19 mouse cellular contexts compared by ENCODE assay signal in genomic region chr6:108441290-108441689, GRCm38 (mm10).
DNase-seq lines count a peak whose midpoint lies in the region; ATAC-seq and TF ChIP-seq lines count a peak whose summit lies in the region.
"Had no signal": no experiment of that assay in that cellular context is flagged by ENCODE, and none has a peak within 500 bp of the region (broad histone marks: within the 10 kb centered on the region; RNA-seq: fewer than 3 reads in every experiment).

No protein-coding gene starts in this region.

- WGBS in heart, adult 2 months = 99% methylated on average over 2 of the region's 2 CpGs
- WGBS in liver, postnatal 0 days (ENCODE audit: insufficient replicate concordance) = 92% methylated on average over 2 of the region's 2 CpGs
- 98% methylated on average over 2 of the region's 2 CpGs for WGBS in intestine, postnatal 0 days

- DNase-seq in heart, adult 2 months = no peak
- DNase-seq in heart, adult 8-10 months (ENCODE audit: low spot score) = no peak
- DNase-seq in liver, postnatal 0 days = no peak
- no peak for DNase-seq in liver
- peak; percentile 40 for DNase-seq in ES-E14 (ENCODE audit: low read depth, low spot score)
- no peak for DNase-seq in left cerebral cortex, postnatal 10 days (ENCODE audit: extremely low spot score in 1 of 2, low spot score in 2 of 2)
- DNase-seq in embryo, embryonic 9.5 days (ENCODE audit: extremely low spot score) = no peak
- DNase-seq: adrenal gland, adult 8-10 months; cerebellum, adult 9-11 months; heart, postnatal 14 days; lung, adult 18-20 months; right cerebral cortex, postnatal 4 days had no signal

- TF ChIP-seq EP300 in heart, adult 2 months (IDR thresholded peaks at IDR 0.05; ENCODE audit: insufficient read depth, low read depth, low read length) = no peak
- no peak for TF ChIP-seq EP300 in liver, postnatal 0 days (IDR thresholded peaks at IDR 0.05; ENCODE audit: low read depth)

- H3K36me3 ChIP-seq in heart, adult 2 months (ENCODE audit: control insufficient read depth, insufficient read depth, low read length) = peaks cover 6% of the 10 kb centered on the region
- H3K36me3 ChIP-seq in liver, postnatal 0 days (replicated peaks; ENCODE audit: insufficient read depth, low read length) = peaks cover 7% of the 10 kb centered on the region; the same call in 1 of the 2 replicates
- H3K36me3 ChIP-seq in ES-E14 (ENCODE audit: control insufficient read depth, insufficient read depth, low read length, poor library complexity, severe bottlenecking) = peaks cover 6% of the 10 kb centered on the region; the same call in 1 of the 2 replicates
- H3K36me3 ChIP-seq in intestine, postnatal 0 days (ENCODE audit: control insufficient read depth, insufficient read depth) = peaks cover 11% of the 10 kb centered on the region
- H3K36me3 ChIP-seq: forebrain, embryonic 15.5 days had no signal

- in situ Hi-C loops in ES-E14 (cut with MboI; ENCODE audit: low sequenced_read_pairs in 2 of 2, unreplicated experiment in 2 of 2) = loop anchor here in 1 of 2 experiments (25.0 kb wide), 1 partner anchor 271 kb away; no protein-coding TSS in a partner anchor

- TF ChIP-seq POLR2A in heart, adult 2 months (IDR thresholded peaks at IDR 0.05; ENCODE audit: insufficient read depth, low read depth, low read length) = no peak

- no peak overlapping the region for H3K4me3 ChIP-seq in heart, adult 2 months
- no peak overlapping the region for H3K4me3 ChIP-seq in liver, postnatal 0 days (ENCODE audit: low read depth, low read length)
- H3K4me3 ChIP-seq in ES-E14 (ENCODE audit: insufficient read depth in 1 of 2, low read depth in 1 of 2, low read length in 2 of 2, poor library complexity in 1 of 2, severe bottlenecking in 1 of 2) = no peak overlapping the region
- no peak overlapping the region for H3K4me3 ChIP-seq in intestine, postnatal 0 days (ENCODE audit: low read depth, low read length)
- H3K4me3 ChIP-seq: forebrain, embryonic 15.5 days; heart, embryonic 10.5 days; kidney, embryonic 15.5 days; limb, embryonic 10.5 days; neural tube, embryonic 13.5 days had no signal

- no peak overlapping the region for H3K9ac ChIP-seq in heart, adult 2 months (ENCODE audit: low read depth, low read length)
- no peak overlapping the region for H3K9ac ChIP-seq in liver, postnatal 0 days (replicated peaks)
- no peak overlapping the region for H3K9ac ChIP-seq in ES-E14 (ENCODE audit: insufficient read depth, low read depth, low read length, poor library complexity, severe bottlenecking)
- H3K9ac ChIP-seq in intestine, postnatal 0 days (ENCODE audit: low read depth, low read length) = no peak overlapping the region
- H3K9ac ChIP-seq: forebrain, embryonic 15.5 days; hindbrain, embryonic 14.5 days; kidney, embryonic 15.5 days; neural tube, embryonic 13.5 days had no signal

- peak; percentile 53 for TF ChIP-seq CTCF in heart, adult 2 months (IDR thresholded peaks at IDR 0.05)
- TF ChIP-seq CTCF in liver, postnatal 0 days (IDR thresholded peaks at IDR 0.05; ENCODE audit: low read depth) = peak; percentile 56
- peak; percentile 55 for TF ChIP-seq CTCF in intestine, postnatal 0 days (IDR thresholded peaks at IDR 0.05; ENCODE audit: low read depth)

- no peaks in the 10 kb centered on the region for H3K27me3 ChIP-seq in heart, adult 2 months (ENCODE audit: control insufficient read depth, insufficient read depth, low read length)
- H3K27me3 ChIP-seq in liver, postnatal 0 days (ENCODE audit: insufficient read depth, low read length) = no peaks in the 10 kb centered on the region
- no peaks in the 10 kb centered on the region for H3K27me3 ChIP-seq in intestine, postnatal 0 days (replicated peaks; ENCODE audit: control insufficient read depth, insufficient read depth, low read length)
- H3K27me3 ChIP-seq: forebrain, embryonic 15.5 days; kidney, embryonic 15.5 days; neural tube, embryonic 13.5 days had no signal

- H3K27ac ChIP-seq in heart, adult 2 months = no peak overlapping the region
- no peak overlapping the region for H3K27ac ChIP-seq in liver, postnatal 0 days (ENCODE audit: low read depth)
- no peak overlapping the region for H3K27ac ChIP-seq in ES-E14 (ENCODE audit: insufficient read depth, low read depth, low read length, poor library complexity, severe bottlenecking)
- H3K27ac ChIP-seq in intestine, postnatal 0 days (ENCODE audit: low read depth, low read length) = peak overlapping the region; percentile 68; the same call in 1 of the 2 replicates
- H3K27ac ChIP-seq: forebrain, embryonic 15.5 days; heart, embryonic 10.5 days; hindbrain, embryonic 14.5 days; kidney, embryonic 15.5 days; limb, embryonic 10.5 days; neural tube, embryonic 13.5 days had no signal

- H3K4me2 ChIP-seq in liver, postnatal 0 days (ENCODE audit: low read depth, low read length) = no peak overlapping the region
- H3K4me2 ChIP-seq in intestine, postnatal 0 days (replicated peaks; ENCODE audit: low read depth) = no peak overlapping the region
- H3K4me2 ChIP-seq: forebrain, embryonic 15.5 days; hindbrain, embryonic 14.5 days; kidney, embryonic 15.5 days; neural tube, embryonic 13.5 days had no signal

- no peak for ATAC-seq in liver, postnatal 0 days
- no peak for ATAC-seq in intestine, postnatal 0 days
- ATAC-seq: forebrain, embryonic 15.5 days had no signal

- H3K9me3 ChIP-seq in liver, postnatal 0 days (ENCODE audit: low read length) = no peaks in the 10 kb centered on the region
- no peaks in the 10 kb centered on the region for H3K9me3 ChIP-seq in ES-E14 (ENCODE audit: control insufficient read depth, insufficient read depth, low read depth, low read length)
- no peaks in the 10 kb centered on the region for H3K9me3 ChIP-seq in intestine, postnatal 0 days (ENCODE audit: control insufficient read depth)
- H3K9me3 ChIP-seq: forebrain, embryonic 15.5 days; heart, embryonic 10.5 days; limb, embryonic 10.5 days had no signal

- H3K79me2 ChIP-seq in heart, adult 2 months (replicated peaks; ENCODE audit: control insufficient read depth, insufficient read depth, low read length) = no peaks in the 10 kb centered on the region; the same call in 1 of the 2 replicates

- intact Hi-C loops in heart, adult 2 months (cut with DNase I) = no loop called here
- intact Hi-C loops in left cerebral cortex, postnatal 10 days (cut with DNase I) = no loop called here

- H3K4me1 ChIP-seq in heart, adult 2 months (ENCODE audit: control insufficient read depth, insufficient read depth, low read length) = peaks cover 3% of the 10 kb centered on the region
- H3K4me1 ChIP-seq in liver, postnatal 0 days (ENCODE audit: insufficient read depth) = no peaks in the 10 kb centered on the region; the same call in 1 of the 2 replicates
- no peaks in the 10 kb centered on the region for H3K4me1 ChIP-seq in ES-E14 (ENCODE audit: control insufficient read depth in 2 of 2, insufficient read depth in 2 of 2, low read length in 2 of 2, poor library complexity in 1 of 2)
- no peaks in the 10 kb centered on the region for H3K4me1 ChIP-seq in intestine, postnatal 0 days (replicated peaks; ENCODE audit: control insufficient read depth, insufficient read depth, low read length)

TF ChIP-seq in ES-E14, 5 proteins besides CTCF, POLR2A, EP300 and RAD21:
- TF ChIP-seq ZC3H11A (IDR thresholded peaks at IDR 0.05; ENCODE audit: borderline replicate concordance, low read depth, low read length) (peak; percentile 98), HCFC1 (IDR thresholded peaks at IDR 0.05; ENCODE audit: borderline replicate concordance, insufficient read depth, low read length) (no peak), MAFK (IDR thresholded peaks at IDR 0.05; ENCODE audit: insufficient read depth, low read depth, low read length) (no peak), CHD2 (IDR thresholded peaks at IDR 0.05; ENCODE audit: low read depth, low read length) (no peak), ZNF384 (IDR thresholded peaks at IDR 0.05; ENCODE audit: low read depth, low read length) (no peak)
